Mouse (Mus musculus) monocyte, adult 2 months (primary cell): Measurements from ENCODE around the gene Mpig6b.
A peak's percentile ranks its signal among the peaks of the same experiment; 100 is the strongest.

ENCODE experiments used
- DNase-seq, 2 experiments: peaks; one replicate each; pipeline ENCODE4 v3.0.0; 2022; ENCODE audit warnings: low spot score in 2 of 2, low read depth in 1 of 2

The Mpig6b gene

GRCm38 (mm10) chr17:35088151-35088550 lies 22.2 kb upstream of the Mpig6b start:
- DNase-seq, result no peak

- no peak for DNase-seq
Measured at GRCm38 (mm10) chr17:35085208-35085865, 19.4 kb upstream of the Mpig6b start, which contains the start of gene Ly6g6f. Ly6g6f (minus strand) TSS chr17:35085610.

DNA sequence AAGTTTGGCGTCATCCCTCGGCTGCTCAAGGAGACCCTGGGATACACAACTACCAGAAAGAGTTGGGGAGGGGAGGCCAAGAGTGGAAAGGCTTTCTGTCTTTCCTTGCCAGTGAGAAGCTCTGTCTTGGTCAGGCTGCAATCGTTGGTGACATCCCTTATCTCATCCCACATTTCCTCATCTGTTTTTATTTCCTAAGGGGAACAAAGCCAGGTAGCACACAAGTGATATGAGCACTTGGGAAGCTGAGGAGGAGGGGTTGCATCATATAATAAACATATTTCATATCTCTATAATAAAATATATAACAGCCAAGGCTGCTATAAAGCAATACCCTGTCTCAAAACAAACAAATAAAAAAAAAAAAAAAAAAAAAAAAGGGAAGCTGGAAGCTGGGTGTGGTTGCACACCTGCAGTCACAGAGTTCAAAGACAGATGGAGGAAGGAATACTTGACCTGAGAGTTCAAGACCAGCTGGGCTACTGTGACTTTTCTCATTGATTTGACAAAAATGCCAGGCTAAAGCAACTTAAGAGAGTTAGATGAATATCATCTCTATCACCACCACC lies 18.0 kb upstream of the Mpig6b start:
- no peak for DNase-seq

GRCm38 (mm10) chr17:35082841-35083576 lies 17.0 kb upstream of the Mpig6b start:
- DNase-seq, result no peak

- DNase-seq, result no peak
Measured at GRCm38 (mm10) chr17:35080710-35081109, 14.7 kb upstream of the Mpig6b start.

DNA sequence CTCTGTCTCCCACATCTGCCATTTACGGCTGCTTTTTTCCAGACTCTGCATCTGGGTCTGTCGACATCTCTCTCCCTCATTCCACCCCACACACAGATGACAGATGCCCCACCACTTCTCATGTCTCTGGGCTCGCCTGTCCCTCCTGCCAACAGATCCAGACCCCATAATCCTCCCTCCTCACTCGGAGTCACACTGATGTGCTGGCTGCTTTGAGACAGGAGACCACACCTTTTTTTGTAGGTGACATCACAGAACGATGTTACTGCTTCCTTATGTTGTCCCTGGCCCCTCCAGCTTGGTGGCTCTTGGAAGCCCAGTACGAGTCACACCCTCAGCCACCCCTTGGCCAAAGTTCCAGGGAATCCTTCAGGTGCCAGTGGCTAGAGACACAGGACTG lies 14.3 kb upstream of the Mpig6b start:
- DNase-seq, result no peak

- no peak for DNase-seq
Measured at GRCm38 (mm10) chr17:35079778-35080177, 13.8 kb upstream of the Mpig6b start.

GRCm38 (mm10) chr17:35077786-35078233 lies 11.8 kb upstream of the Mpig6b start, which contains the start of gene Ly6g6d:
Ly6g6d (minus strand) TSS chr17:35078065.
- peak in 1 of 2 experiments; percentile 16 for DNase-seq

DNA sequence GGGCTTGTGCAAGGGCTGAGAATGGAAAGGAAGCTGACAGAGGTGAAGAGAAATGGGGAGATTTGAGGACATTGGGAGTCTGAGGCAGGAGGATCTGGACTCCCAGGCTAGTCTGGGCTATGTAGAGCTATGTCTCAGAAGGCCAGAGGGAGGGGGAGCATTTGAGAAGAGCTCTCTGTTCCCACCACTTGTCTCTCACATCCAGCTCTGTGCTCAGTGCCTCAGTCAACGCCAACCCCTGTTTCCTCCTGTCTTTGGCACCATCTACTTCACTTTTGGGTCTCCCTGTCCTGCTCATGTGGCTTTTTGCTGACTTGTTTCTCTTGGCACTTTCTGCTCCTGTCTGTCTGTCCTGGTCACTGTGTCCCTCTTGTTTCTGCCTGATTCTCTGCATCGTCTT lies 11.3 kb upstream of the Mpig6b start:
- DNase-seq, result no peak

DNA sequence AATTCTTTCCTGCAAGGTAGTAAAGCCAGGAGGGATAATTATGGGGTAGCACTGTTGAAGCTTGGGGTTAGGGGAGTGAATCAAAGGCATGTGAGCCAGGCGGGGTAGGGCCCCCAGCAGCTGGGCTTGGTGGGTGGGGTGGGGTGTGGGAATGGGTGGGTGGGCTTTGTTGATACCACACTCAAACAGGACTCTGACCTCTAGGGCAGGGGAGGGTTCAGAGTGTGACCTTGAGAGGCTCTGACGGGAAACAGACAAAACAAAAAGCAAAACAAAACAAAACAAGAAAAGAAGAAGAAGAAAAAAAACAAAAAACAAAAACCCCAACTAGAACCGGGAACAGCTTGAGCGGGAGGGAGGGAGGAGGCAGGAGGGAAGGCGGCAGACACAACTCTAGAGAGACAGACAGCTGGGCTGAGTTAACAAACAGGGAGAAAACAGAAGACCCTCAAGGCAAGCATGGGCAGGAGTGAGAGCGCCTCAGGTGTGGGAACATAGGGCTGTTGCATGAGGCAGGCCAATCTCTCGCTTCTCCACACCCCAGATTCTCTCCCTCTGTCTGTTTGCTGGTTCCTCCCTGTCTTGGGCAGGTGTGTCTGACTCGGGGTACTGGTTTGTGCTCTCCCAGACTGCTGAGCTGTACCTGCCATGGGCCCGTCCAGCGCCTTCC lies 10.7 kb upstream of the Mpig6b start, which contains the start of gene Ly6g6e:
Gene Ly6g6e (plus strand): TSS at position 396 of the 670 bp plus-strand sequence.
- no peak for DNase-seq

- DNase-seq, result no peak
Measured at GRCm38 (mm10) chr17:35074097-35074496, 8.1 kb upstream of the Mpig6b start.

DNA sequence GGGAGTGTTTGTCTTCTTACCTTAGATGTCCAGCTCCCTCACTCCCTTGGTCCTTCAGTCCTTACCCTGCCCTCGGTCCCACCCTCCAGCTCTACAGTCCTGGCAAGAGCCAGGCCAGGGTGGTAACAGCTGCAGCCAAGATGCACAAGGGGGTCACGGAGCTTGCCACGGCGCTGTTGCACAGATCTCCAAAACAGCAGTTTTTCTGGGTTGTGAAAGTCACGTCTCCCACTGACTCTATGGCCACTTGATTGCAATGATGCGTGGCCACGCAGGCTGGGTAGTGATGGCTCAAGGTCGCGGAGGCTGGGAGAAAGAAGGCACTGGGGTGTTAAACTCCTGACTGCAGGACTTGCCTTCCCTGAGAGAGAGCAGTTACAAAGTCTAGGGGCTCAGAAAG lies 5.5 kb upstream of the Mpig6b start:
- DNase-seq, result no peak

- DNase-seq, result no peak
Measured at GRCm38 (mm10) chr17:35070556-35071229, 4.7 kb upstream of the Mpig6b start.

DNA sequence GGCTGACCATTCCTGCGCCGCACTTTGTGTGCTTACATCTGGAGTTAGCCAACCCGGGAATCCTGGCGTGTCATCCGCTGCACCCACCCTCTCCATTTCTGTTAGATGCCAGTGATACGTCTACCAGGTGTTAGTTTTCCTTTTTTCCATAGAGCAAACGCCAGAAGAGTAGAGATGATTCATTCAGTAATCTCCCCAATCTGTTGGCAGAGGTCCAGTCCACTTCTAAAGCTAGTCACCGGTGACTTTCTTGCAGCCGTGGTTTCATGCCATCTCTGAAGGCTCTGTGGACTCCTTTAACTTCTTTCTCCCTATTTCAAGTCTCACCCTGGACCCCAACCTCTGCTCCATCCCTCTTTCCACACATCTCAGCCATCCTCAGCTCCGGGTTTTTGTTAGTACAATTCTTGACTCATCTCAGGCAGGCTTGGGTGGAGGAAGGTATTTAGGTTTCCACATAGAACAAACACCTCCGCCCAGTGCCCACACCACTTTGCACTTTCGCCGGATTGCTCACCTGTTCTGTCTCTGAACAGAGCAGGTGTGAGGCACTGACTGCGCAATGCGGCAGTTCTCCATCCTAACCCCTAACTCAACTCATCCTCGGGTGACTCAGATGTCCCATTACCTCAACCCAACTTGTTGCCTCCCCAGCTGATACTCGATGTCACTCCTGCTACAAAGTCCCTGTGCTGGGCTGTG lies 2.4 kb upstream of the Mpig6b start:
- DNase-seq, result no peak

GRCm38 (mm10) chr17:35064951-35065947 lies 735 bp downstream of the Mpig6b start, which contains the start of gene Ly6g6c:
Ly6g6c (plus strand) TSS chr17:35065388.
- no peak for DNase-seq

GRCm38 (mm10) chr17:35064378-35064877 lies 1.6 kb downstream of the Mpig6b start:
- no peak for DNase-seq

DNA sequence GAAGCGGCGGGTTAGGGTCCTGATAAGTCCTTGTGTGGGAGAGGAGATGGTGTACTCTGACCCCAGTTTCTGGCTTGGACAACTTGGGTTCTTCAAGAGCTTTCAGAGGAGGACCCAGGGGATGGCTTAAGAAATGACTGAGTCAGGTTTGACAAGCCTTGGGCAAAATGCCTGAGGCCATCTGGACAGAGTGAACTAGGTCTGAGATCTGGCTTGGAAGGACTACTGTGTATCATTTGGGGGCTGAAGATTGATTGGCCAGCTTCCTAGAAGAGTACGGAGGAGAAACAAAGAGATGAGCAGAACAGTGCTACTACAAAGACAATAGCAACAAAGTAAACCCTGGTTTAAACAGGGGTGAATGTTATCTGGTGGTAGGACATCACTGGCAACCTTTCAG lies 2.5 kb downstream of the Mpig6b start:
- DNase-seq, result no peak

GRCm38 (mm10) chr17:35061299-35061698 lies 4.7 kb downstream of the Mpig6b start:
- no peak for DNase-seq
